Mouse (Mus musculus): ENCODE data around the gene Fgg. TPM values are rescaled to one million over a fixed set of nuclear protein-coding genes. Genes with fewer than 3 reads are reported as not detected.

The Fgg gene
- polyA plus RNA-seq, 1 experiment from 2014 or later = 4.6 TPM

DNA sequence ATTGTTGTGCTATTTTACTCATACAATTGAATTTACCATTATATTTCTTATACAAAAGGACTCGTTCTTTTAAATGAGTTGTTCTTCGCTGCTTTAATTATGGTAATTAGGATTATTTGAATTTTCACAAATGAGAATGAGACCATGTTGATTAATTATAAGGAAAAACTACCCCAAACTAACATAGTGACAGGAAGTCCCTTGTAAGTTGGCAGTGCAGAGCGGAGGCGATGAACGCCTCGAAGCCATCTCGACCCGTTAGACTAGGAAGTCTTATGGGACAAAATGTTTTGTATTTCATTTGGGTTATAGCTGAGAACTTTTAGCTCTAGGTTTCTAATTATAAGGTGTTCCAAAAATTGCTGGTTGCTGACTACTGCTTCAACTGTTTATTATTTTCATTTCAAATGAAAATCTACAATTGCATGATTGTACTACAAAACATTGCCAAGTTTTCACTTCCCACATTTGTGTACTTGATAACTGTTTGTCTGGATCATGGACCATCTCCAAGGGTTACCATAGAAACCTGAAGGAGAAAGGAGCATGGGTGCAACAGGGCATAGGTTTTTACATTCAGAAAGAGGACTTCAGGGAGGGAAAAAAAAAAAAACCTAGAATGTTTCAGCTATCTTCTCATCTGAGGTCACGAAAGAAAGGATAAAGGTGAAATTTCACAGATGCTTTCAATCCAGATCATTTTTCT, 20.2 kb downstream of the Fgg start:
- Histone ChIP-seq H3K27ac (replicated peaks) (no peak overlapping the region), H3K4me3 (ENCODE audit: low read depth, low read length) (no peak overlapping the region), H3K9me3 (ENCODE audit: control insufficient read depth, low read length) (no peaks in the 10 kb centered on the region), H3K27me3 (ENCODE audit: control insufficient read depth, insufficient read depth, low read length) (no peaks in the 10 kb centered on the region), H3K4me1 (replicated peaks; ENCODE audit: control insufficient read depth, insufficient read depth) (no peaks in the 10 kb centered on the region), H3K4me2 (replicated peaks; ENCODE audit: low read depth) (no peak overlapping the region), H3K36me3 (ENCODE audit: control insufficient read depth, insufficient read depth, low read length) (no peaks in the 10 kb centered on the region), H3K9ac (ENCODE audit: low read length) (no peak overlapping the region)
- WGBS = 88% methylated on average over 9 of the region's 9 CpGs
- DNase-seq (ENCODE audit: low spot score) (no peak), ATAC-seq (ENCODE audit: low FRiP score, low TSS enrichment) (no peak)
- TF ChIP-seq CTCF (IDR thresholded peaks at IDR 0.05; ENCODE audit: low read depth) (no peak), EP300 (optimal IDR thresholded peaks at IDR 0.05) (no peak)

DNA sequence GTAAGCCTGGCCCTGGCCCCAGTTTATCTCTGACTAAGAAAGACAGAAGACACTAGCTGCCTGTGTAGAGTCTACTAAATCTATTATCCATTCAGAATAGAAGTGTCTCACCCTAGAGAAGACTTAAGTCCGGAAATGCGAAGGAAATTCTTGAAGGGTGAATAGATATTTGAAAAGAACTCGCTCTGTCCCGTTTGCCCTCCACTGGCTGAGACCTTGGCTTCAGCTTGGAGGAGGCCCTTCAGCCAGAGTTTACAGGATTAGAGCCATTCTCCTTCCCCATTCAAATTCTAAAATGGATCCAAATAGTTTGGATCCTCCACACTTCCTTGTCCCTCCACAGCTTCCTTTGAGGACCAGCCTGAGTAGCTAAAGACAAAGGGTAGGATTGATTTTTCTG, 22.8 kb downstream of the Fgg start:
- Histone ChIP-seq H3K27ac (replicated peaks) (no peak overlapping the region), H3K4me1 (replicated peaks; ENCODE audit: control insufficient read depth, insufficient read depth) (no peaks in the 10 kb centered on the region), H3K4me3 (ENCODE audit: low read depth, low read length) (no peak overlapping the region), H3K36me3 (ENCODE audit: control insufficient read depth, insufficient read depth, low read length) (no peaks in the 10 kb centered on the region), H3K27me3 (ENCODE audit: control insufficient read depth, insufficient read depth, low read length) (no peaks in the 10 kb centered on the region), H3K9me3 (ENCODE audit: control insufficient read depth, low read length) (no peaks in the 10 kb centered on the region), H3K4me2 (replicated peaks; ENCODE audit: low read depth) (no peak overlapping the region), H3K9ac (ENCODE audit: low read length) (no peak overlapping the region)
- 84% methylated on average over 4 of the region's 4 CpGs for WGBS
- TF ChIP-seq EP300 (optimal IDR thresholded peaks at IDR 0.05) (no peak), CTCF (IDR thresholded peaks at IDR 0.05; ENCODE audit: low read depth) (no peak)
- DNase-seq (ENCODE audit: low spot score) (no peak), ATAC-seq (ENCODE audit: low FRiP score, low TSS enrichment) (no peak)

DNA sequence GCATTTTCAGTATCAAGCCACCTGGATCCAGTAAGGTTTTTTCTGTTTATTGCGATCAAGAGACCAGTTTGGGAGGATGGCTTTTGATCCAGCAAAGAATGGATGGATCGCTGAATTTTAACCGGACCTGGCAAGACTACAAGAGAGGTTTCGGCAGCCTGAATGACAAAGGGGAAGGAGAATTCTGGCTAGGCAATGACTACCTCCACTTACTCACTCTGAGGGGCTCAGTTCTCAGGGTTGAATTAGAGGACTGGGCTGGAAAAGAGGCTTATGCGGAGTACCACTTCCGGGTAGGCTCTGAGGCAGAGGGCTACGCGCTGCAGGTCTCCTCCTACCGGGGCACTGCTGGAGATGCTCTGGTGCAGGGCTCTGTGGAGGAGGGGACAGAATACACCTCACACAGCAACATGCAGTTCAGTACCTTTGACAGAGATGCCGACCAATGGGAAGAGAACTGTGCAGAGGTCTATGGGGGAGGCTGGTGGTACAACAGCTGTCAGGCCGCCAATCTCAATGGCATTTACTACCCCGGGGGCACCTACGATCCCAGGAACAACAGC, 25.3 kb downstream of the Fgg start:
- Histone ChIP-seq H3K27ac (replicated peaks) (no peak overlapping the region), H3K36me3 (ENCODE audit: control insufficient read depth, insufficient read depth, low read length) (no peaks in the 10 kb centered on the region), H3K9me3 (ENCODE audit: control insufficient read depth, low read length) (no peaks in the 10 kb centered on the region), H3K4me3 (ENCODE audit: low read depth, low read length) (no peak overlapping the region), H3K4me2 (replicated peaks; ENCODE audit: low read depth) (no peak overlapping the region), H3K4me1 (replicated peaks; ENCODE audit: control insufficient read depth, insufficient read depth) (no peaks in the 10 kb centered on the region), H3K27me3 (ENCODE audit: control insufficient read depth, insufficient read depth, low read length) (no peaks in the 10 kb centered on the region), H3K9ac (ENCODE audit: low read length) (no peak overlapping the region)
- ATAC-seq (ENCODE audit: low FRiP score, low TSS enrichment) (no peak), DNase-seq (ENCODE audit: low spot score) (no peak)
- TF ChIP-seq CTCF (IDR thresholded peaks at IDR 0.05; ENCODE audit: low read depth) (no peak), EP300 (optimal IDR thresholded peaks at IDR 0.05) (no peak)
- WGBS = 58% methylated on average over 13 of the region's 13 CpGs

DNA sequence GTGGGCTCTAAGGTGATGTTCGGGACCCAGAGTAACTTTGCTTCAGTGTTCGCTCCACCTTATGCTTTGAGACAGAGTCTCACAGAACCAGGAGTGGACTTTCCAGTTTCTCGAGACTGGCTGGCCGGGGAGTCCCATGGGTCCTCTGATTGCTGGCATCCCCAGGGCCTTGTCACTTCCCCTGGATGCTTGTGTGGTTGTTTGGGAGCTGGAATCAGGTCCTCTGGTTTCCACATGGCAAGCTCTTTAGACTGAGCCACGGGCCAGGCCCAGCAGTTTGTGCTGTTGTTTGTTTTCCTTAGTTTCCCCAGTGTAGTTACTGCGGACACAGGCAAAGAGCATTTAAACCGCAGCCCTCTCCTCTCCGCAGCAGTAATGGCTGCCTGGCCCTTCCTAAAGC, 26.3 kb downstream of the Fgg start:
- no peak overlapping the region for H3K4me2 ChIP-seq (replicated peaks; ENCODE audit: low read depth)
- 80% methylated on average over 8 of the region's 8 CpGs for WGBS
- H3K9me3 ChIP-seq (ENCODE audit: control insufficient read depth, low read length) = no peaks in the 10 kb centered on the region
- no peak overlapping the region for H3K27ac ChIP-seq (replicated peaks)
- no peaks in the 10 kb centered on the region for H3K4me1 ChIP-seq (replicated peaks; ENCODE audit: control insufficient read depth, insufficient read depth)
- H3K27me3 ChIP-seq (ENCODE audit: control insufficient read depth, insufficient read depth, low read length) = no peaks in the 10 kb centered on the region
- no peak overlapping the region for H3K9ac ChIP-seq (ENCODE audit: low read length)
- H3K4me3 ChIP-seq (ENCODE audit: low read depth, low read length) = no peak overlapping the region
- H3K36me3 ChIP-seq (ENCODE audit: control insufficient read depth, insufficient read depth, low read length) = no peaks in the 10 kb centered on the region
- ATAC-seq (ENCODE audit: low FRiP score, low TSS enrichment) (no peak), DNase-seq (ENCODE audit: low spot score) (no peak)
- no peak for TF ChIP-seq CTCF (IDR thresholded peaks at IDR 0.05; ENCODE audit: low read depth)
- no peak for TF ChIP-seq EP300 (optimal IDR thresholded peaks at IDR 0.05)

DNA sequence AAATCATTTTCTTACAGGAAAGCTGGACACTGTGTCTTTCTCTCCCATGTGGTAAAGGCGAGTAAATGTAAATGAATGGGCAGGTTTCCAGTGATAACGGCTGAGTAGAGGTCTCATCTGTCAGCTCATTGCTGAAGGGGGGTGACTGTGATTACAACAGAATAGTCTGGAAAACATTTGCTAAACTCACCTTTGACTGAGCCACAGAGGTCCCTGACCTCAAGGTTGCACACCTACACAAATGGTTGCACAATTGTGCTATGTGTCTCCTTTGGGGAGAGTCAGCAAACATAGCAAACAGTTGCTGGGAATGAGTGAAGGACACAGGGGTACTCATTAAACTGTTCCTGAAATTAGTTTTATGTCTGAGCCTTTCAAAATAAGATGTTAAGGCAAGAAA, 31.3 kb downstream of the Fgg start:
- no peak overlapping the region for H3K27ac ChIP-seq (replicated peaks)
- no peaks in the 10 kb centered on the region for H3K36me3 ChIP-seq (ENCODE audit: control insufficient read depth, insufficient read depth, low read length)
- H3K9me3 ChIP-seq (ENCODE audit: control insufficient read depth, low read length) = no peaks in the 10 kb centered on the region
- H3K27me3 ChIP-seq (ENCODE audit: control insufficient read depth, insufficient read depth, low read length) = no peaks in the 10 kb centered on the region
- H3K4me3 ChIP-seq (ENCODE audit: low read depth, low read length) = no peak overlapping the region
- H3K4me2 ChIP-seq (replicated peaks; ENCODE audit: low read depth) = no peak overlapping the region
- DNase-seq (ENCODE audit: low spot score) (no peak), ATAC-seq (ENCODE audit: low FRiP score, low TSS enrichment) (no peak)
- H3K4me1 ChIP-seq (replicated peaks; ENCODE audit: control insufficient read depth, insufficient read depth) = no peaks in the 10 kb centered on the region
- no peak overlapping the region for H3K9ac ChIP-seq (ENCODE audit: low read length)
- TF ChIP-seq CTCF (IDR thresholded peaks at IDR 0.05; ENCODE audit: low read depth) = no peak
- no peak for TF ChIP-seq EP300 (optimal IDR thresholded peaks at IDR 0.05)
- whole genome bisulfite sequencing = 53% methylated on average over 2 of the region's 2 CpGs

DNA sequence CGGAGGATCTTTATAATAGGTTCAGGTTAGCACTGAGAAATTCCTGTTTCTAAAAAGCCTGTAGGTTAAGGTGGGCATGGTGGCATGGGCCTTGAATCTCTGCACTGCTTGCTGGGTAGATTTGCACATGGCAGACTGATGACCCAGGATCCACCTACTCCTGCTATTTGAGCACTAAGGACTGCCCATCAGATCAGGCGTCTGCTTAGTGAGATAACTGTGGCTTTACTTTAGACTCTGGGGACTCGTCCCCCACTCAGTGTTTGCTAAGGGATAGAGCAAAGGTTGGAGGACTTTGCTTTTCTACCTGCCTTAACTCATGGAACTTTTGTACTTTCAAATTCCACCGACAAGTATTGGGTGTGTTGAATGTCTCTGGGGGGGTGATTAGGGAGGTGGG, 32.1 kb downstream of the Fgg start:
- ATAC-seq (ENCODE audit: low FRiP score, low TSS enrichment) = no peak
- no peak for DNase-seq (ENCODE audit: low spot score)
- TF ChIP-seq CTCF (IDR thresholded peaks at IDR 0.05; ENCODE audit: low read depth) (no peak), EP300 (optimal IDR thresholded peaks at IDR 0.05) (no peak)
- H3K27me3 ChIP-seq (ENCODE audit: control insufficient read depth, insufficient read depth, low read length) = no peaks in the 10 kb centered on the region
- 51% methylated on average over 4 of the region's 4 CpGs for WGBS
- H3K4me3 ChIP-seq (ENCODE audit: low read depth, low read length) = no peak overlapping the region
- H3K27ac ChIP-seq (replicated peaks) = no peak overlapping the region
- H3K9me3 ChIP-seq (ENCODE audit: control insufficient read depth, low read length) = no peaks in the 10 kb centered on the region
- H3K4me1 ChIP-seq (replicated peaks; ENCODE audit: control insufficient read depth, insufficient read depth) = no peaks in the 10 kb centered on the region
- no peaks in the 10 kb centered on the region for H3K36me3 ChIP-seq (ENCODE audit: control insufficient read depth, insufficient read depth, low read length)
- no peak overlapping the region for H3K9ac ChIP-seq (ENCODE audit: low read length)
- H3K4me2 ChIP-seq (replicated peaks; ENCODE audit: low read depth) = no peak overlapping the region

Data from stomach, postnatal 0 days (tissue).